Mouse (Mus musculus) layer of hippocampus, adult 11-12 months (tissue): ENCODE data around the gene Gm11634.

Source experiments
- DNase-seq: peaks from one replicate; pipeline ENCODE4 v3.0.0; 2022; ENCODE audit warnings: low spot score

Gm11634 gene

DNA sequence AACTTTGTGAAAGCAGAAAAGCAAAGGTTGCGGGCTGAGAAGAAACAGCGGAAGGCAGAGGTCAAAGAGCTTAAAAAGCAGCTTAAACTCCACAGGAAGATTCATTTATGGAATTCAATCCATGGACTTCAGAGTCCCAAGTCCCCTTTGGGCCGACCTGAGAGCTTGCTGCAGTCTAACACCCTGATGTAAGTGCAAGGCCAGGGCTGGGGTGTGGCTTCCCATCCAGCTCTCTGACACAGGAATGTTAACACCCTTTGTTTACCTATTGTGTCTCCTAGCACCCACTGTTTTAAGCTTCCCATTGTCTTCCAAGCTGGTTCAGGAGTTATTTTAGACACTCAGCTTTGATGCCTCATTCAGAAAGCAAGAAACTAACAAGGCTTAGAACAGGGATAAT lies 30.6 kb downstream of the Gm11634 start:
- no peak for DNase-seq

DNA sequence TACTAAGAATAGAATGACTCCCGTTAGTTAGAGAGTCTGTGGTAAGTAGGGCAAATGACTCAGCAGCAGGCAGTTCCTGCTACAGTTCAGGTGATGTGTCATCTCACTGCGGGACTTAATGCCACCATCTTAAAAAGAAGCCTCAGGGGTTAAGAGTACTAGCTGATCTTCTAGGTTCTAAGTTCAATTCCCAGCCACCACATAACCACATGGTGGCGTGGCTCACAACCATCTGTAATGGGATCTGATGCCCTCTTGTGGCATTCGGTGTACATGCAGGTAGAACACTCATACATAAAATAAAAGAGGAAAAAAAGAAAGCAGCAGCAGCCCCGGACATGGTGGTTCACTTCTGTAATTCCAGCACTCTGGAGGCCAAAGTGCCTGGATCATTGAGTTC lies 36.7 kb downstream of the Gm11634 start:
- DNase-seq, result peak; percentile 45

DNA sequence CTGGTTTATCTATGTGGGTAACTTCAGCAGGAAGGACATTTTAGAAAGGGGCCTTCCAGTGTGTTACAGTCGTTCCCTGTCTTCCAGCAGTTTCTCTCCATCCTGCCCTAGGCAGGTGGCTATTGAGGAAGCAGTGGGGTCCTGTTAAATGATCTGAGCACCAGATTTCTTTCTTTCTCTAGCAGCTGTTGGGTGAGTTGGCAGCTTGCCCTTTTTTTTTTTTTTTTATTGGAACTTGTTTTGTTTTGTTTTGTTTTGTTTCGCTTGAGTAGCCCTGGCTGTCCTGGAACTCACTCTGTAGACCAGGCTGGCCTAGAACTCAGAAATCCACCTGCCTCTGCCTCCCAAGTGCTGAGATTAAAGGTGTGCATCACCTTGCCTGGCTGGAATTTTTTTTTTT lies 42.1 kb downstream of the Gm11634 start:
- no peak for DNase-seq

DNA sequence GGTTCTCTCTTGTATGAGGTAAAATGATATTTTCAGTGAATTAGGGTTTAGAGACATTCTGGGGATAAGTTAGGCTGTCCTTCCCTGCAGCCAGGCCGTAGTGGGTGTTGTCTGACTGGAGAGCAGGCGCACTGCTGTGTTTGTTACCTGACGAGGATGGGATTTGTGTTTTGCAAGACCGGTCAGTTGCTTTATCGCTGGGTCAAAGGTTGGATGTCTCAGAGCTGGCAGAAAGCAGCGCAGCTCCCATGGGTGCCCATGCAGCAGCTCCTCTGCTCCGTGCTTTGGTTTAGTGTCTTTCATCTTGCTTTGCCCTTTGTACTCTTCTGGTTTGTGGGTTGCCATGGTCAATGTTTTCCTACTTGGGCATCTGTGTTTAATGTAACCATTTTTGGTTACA lies 42.5 kb downstream of the Gm11634 start:
- no peak for DNase-seq

DNA sequence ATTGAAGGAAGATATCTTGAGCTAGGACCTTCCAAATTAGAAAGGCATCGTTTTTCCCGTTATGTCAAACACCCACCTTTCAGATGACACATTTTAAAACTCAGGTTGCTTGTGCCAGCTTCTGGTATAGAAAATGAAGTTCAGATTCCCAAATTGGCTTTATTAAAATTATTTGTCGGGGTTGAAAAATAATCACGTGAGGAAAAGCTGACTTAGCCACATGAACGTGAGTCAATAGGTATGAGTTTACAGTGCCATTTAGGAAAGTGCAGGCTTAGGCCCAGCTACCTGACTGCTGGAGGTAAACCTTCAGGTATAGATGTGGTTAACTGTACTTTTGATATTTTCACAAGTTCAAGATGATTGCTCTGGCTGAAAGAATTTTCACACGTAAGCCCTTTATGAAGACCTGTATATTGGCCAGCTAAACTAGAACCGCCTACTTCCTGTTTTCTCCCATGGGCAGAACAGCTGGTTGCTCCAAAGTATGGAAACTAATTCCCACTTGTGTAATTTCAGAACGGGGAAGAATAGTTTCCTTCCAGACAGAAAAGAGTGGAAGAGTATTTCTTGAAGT lies 45.6 kb downstream of the Gm11634 start:
- no peak for DNase-seq

DNA sequence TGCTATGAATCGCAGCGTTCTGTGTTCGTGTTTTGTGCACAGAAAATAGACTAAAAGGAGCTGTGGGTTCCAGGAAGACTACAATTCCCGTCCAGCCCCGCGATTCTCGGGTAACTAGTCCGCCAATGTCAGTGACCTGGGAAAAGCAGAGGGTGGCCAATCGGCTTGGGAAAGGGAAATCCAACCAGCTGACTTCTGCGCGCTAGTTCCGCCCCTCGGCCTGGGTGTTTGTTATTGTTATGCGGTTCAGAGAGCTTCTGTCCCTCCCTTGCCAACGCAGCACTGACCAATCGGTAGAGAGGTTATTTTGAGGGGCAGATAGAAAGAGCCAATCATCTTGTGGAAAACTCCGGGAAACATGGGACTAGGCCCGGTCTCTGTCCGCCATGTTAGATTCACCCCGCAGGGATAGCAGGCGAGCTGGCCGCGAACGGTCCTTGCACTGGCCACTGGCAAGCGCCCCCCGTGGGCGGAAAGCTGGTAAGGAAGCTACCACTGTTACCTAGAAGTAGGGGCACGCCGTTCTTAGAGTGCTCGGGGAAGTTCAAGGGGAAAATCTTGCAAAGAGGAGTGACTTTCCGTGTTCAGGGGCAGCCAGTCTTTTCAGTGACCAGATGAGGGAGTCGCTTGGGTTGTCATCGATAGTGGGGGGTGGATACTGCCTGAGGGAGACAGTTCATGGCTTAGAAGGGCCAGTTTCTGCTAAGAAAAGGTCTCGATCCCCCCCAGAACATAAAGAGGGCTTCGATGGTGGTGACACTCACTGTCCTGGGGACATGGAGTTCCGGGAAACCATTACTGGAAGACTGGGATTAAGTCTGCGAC lies 46.4 kb downstream of the Gm11634 start:
- DNase-seq, result peak; percentile 99

DNA sequence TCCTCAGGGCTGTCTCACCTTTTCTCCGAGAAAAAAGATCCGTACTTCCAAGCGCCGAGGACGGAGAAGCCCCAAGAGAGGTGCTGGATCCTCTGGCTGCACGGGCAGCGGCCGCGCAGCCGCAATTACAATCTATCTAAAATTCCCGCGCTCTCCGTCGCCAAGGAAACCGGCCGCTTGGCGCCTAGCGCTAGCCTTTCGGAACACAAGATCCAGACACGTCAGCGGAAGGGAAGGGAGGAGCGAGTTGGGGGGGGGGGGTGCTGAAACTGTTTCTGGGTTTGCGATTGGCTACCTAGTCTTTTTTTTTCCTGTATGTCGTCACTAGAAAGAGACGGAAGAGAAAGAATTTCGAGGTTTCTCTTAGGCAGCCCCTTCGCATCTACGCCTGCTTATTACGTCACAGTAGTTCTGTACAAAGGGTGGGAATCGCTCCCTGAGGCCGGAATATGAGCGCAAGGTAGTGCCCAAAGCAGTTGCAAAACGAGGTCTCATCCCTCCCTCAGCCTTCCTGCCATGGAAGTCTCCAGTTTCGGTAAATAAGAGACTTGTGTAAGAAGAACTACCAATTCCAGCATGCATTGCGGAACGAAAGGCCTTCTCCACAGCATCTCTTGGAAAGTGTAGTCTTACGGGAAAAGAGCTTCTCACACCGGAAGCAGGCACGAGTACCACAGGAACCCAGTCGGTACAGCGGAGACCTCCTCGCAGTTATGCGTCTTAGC lies 47.1 kb downstream of the Gm11634 start, which contains the start of the genes Brca1 and Nbr1:
Brca1 (minus strand) TSS at position 205 of the 725 bp plus-strand sequence.
Nbr1 (plus strand) TSS at position 399 of the 725 bp plus-strand sequence.
- peak; percentile 91 for DNase-seq

DNA sequence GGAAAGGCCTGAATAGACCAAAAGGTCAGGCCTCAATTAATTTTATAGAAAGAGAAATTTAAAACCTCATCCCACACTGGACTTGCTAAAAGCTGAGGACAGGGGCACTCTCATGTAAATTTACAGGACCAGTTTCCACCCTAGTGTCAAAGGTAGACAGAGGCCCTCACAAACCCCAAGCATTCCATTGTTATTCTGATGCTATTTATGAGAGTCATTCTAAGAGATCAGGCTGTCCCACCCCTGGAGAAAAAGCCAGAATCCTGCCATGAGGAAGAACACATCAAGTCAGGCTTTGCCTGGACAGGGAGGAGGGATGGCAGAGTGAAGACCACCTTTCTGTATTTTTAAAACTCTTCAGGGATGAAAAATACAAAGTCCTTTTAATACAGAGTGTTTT lies 50.5 kb downstream of the Gm11634 start:
- no peak for DNase-seq

DNA sequence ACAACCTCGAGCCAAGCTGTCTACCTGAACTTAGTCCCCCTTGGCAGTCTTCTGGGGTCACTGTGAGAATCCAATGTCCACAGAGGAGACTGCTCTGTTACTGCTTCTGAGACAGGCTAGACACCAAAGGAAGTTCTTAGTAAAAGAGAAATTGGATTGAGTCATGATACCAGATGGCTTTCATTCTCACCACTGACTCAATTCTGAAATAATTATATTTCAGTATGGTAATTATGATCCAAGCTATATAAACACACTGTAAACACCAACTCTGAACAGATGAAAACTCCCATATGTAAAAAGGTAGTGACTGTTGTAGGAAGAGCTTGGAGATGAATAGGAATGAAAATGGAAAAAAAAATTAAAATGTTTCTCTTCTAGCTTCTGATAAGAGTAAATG lies 54.9 kb downstream of the Gm11634 start:
- DNase-seq, result no peak
